Mouse (Mus musculus) lung, embryonic 14.5 days (tissue): ENCODE data around the gene Tgif2. TPM values are rescaled to one million over a fixed set of nuclear protein-coding genes. Genes with fewer than 3 reads are reported as not detected.
A peak's percentile ranks its signal among the peaks of the same experiment; 100 is the strongest.

Experiments
- ATAC-seq: fragments of 200-750 bp; cut with Nextera tagmentation; 2 replicates; pipeline ENCODE4 v1.8.0; 2017; ENCODE audit warnings: mild to moderate bottlenecking, moderate TSS enrichment, moderate library complexity; ENCODE audit not compliant: insufficient read depth
- DNase-seq: peaks from one replicate; pipeline ENCODE4 v3.0.0-alpha.2; 2015
- H3K27ac ChIP-seq: fragments of 300-500 bp; sonication (generic); 2 replicates; pipeline ENCODE4 v1.5.1; 2014; ENCODE audit warnings: low read depth, mild to moderate bottlenecking, moderate library complexity
- H3K27me3 ChIP-seq: fragments of 300-500 bp; sonication (generic); 2 replicates; pipeline ENCODE4 v1.6.1; 2014; ENCODE audit warnings: low read length, control low read depth; ENCODE audit not compliant: insufficient read depth
- H3K36me3 ChIP-seq: fragments of 300-500 bp; sonication (generic); 2 replicates; pipeline ENCODE4 v1.6.1; 2014; ENCODE audit warnings: control low read depth; ENCODE audit not compliant: insufficient read depth
- H3K4me1 ChIP-seq: fragments of 300-500 bp; sonication (generic); 2 replicates; pipeline ENCODE4 v1.6.1; 2014; ENCODE audit warnings: antibody characterized with exemption, control low read depth; ENCODE audit not compliant: insufficient read depth
- H3K4me2 ChIP-seq: fragments of 300-500 bp; sonication (generic); 2 replicates; pipeline ENCODE4 v1.6.1; 2014; ENCODE audit warnings: mild to moderate bottlenecking
- H3K4me3 ChIP-seq: fragments of 300-500 bp; sonication (generic); 2 replicates; pipeline ENCODE4 v1.5.1; 2014; ENCODE audit warnings: low read depth, low read length
- H3K9ac ChIP-seq: fragments of 300-500 bp; sonication (generic); 2 replicates; pipeline ENCODE4 v1.6.1; 2014
- H3K9me3 ChIP-seq: fragments of 300-500 bp; sonication (generic); 2 replicates; pipeline ENCODE4 v1.6.1; 2016; ENCODE audit warnings: low read depth, low read length, control low read depth
- CTCF ChIP-seq: IDR thresholded peaks from 2 replicates; pipeline ENCODE4 v1.5.1; 2016; ENCODE audit warnings: antibody characterized with exemption, low read depth
- WGBS: fragments of 180-500 bp; shearing (Covaris S2); extraction: QIAGEN DNeasy Blood & Tissue Kit; methylation state at CpG from one replicate; pipeline ENCODE4 v1.1.7; 2014; 5-methylcytosine and 5-hydroxymethylcytosine counted together
- polyA plus RNA-seq: library from polyadenylated mRNA; unstranded; fragments of >200 nt; fragmentation: Nextera tagmentation; extraction: Ambion mirVana; gene quantifications from 2 replicates; pipeline ENCODE4 v1.2.1, GENCODE M21; 2014

Tgif2 gene
- polyA plus RNA-seq, 1 experiment from 2014 or later, result 75.1 TPM

DNA sequence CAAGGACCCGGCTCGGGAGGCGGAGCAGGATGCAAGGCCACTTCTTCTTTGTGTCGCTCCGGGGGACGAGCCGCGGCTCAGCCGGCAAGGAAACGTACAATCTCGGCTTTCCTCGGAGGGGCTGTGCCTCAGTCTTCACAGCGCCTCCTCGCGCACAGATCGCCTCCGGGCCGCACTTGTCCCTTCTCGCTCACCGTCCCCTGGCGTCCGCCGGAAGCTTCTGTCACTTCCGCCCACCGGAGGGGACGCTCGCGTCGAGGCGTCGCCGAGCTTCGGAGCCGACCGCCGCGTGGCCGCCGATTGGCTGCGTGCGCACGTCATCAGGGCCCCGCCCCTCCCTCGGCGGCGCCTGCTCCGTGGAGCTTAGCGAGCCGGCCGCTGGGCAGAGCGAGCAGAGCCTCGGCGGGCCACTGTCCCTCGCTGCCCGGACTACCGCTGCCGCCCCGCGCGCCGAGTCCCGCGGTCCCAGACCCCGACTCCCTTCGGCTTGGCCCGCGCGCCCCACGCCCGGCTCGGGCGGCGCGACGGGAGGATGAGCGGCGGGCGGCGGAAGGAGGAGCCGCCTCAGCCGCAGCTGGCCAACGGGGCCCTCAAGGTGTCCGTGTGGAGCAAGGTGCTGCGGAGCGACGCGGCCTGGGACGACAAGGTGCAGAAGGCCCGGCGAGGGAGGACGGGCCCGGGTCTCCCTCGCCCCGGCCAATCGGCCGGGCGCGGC lies 23.1 kb downstream of the Tgif2 start, which contains the start of gene Rab5if:
Rab5if (plus strand) TSS at position 357 of the 715 bp plus-strand sequence.
- H3K4me1 ChIP-seq, result peaks cover 6% of the 10 kb centered on the region; the same call in 1 of the 2 replicates
- peak within 1 kb of the TSS; percentile 100 for H3K4me3 ChIP-seq
- peak within 1 kb of the TSS; percentile 97 for H3K27ac ChIP-seq
- H3K4me2 ChIP-seq, result peak within 1 kb of the TSS; percentile 84
- peaks cover 41% of the 10 kb centered on the region for H3K36me3 ChIP-seq
- DNase-seq, result peak; percentile 99
- ATAC-seq, result peak; percentile 96
- no peaks in the 10 kb centered on the region for H3K27me3 ChIP-seq
- H3K9ac ChIP-seq, result peak within 1 kb of the TSS; percentile 96
- WGBS, result under 1% methylated on average over 94 of the region's 98 CpGs
- TF ChIP-seq CTCF, result peak; percentile 77
- no peaks in the 10 kb centered on the region for H3K9me3 ChIP-seq

DNA sequence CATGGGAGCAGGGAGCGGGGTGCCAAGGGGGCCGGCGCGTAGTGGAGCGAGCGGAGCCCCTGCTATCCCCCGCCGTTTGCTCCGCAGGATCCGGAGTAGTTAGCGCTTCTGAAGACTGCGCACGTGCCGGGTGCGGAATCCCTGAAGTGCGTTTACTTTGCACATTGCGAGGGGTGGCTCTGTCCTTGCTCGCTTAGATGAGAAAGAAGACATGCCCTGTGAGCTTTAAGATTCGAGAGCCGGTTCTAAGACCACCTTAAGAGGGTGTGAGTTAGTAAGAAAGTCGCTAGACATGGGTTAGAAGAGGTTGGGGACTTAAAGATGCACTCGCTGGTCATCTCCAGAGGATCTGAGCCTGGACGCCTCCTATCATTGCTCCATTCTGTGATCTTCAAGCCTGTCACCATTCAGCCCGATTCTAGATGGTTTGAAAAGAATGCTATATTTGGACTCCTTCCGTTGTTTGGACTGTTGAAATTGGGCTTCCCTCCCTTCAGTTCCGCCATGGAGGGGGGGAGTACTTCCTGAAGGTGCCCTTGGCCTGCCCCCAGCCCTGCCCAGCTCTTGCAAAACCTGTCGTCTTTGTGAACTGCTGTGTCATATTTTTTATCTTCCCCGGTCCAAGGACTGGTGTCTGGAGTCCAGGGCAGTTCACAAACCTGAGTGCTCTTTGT lies 23.8 kb downstream of the Tgif2 start:
- DNase-seq (peak; percentile 61), ATAC-seq (peak; percentile 45)
- Histone ChIP-seq H3K4me2 (peak overlapping the region; percentile 78), H3K4me1 (peaks cover 5% of the 10 kb centered on the region; the same call in 1 of the 2 replicates), H3K4me3 (peak overlapping the region; percentile 100), H3K27me3 (no peaks in the 10 kb centered on the region), H3K9ac (peak overlapping the region; percentile 96), H3K36me3 (peaks cover 43% of the 10 kb centered on the region), H3K9me3 (no peaks in the 10 kb centered on the region), H3K27ac (peak overlapping the region; percentile 97)
- no peak for TF ChIP-seq CTCF
- under 1% methylated on average over 28 of the region's 28 CpGs for WGBS

DNA sequence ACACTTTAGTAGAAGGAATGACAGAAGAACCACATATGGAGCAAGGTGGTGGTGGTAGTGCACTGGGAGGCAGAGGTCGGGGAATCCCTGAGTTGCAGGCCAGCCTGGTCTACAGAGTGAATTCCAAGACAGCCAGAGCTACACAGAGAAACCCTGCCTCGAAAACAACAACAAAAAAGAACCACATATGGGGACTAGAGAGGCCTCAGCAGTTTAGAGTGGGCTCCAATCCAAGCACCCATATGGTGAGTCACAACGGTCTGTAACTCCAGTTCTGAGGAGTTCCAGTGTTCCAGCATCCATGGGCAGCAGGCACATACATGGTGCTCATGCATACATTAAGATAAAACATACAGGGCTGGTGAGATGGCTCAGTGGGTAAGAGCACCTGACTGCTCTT lies 24.7 kb downstream of the Tgif2 start:
- Histone ChIP-seq H3K9ac (0 out of 2 replicates have a peak overlapping the region, but pooled peaks have one; percentile 96), H3K4me1 (peaks cover 5% of the 10 kb centered on the region; the same call in 1 of the 2 replicates), H3K27ac (no peak overlapping the region), H3K27me3 (no peaks in the 10 kb centered on the region), H3K4me2 (peak overlapping the region; percentile 78), H3K36me3 (peaks cover 49% of the 10 kb centered on the region), H3K4me3 (peak overlapping the region; percentile 100), H3K9me3 (no peaks in the 10 kb centered on the region)
- WGBS, result 84% methylated on average over 3 of the region's 3 CpGs
- TF ChIP-seq CTCF, result no peak
- no peak for ATAC-seq
- no peak for DNase-seq

DNA sequence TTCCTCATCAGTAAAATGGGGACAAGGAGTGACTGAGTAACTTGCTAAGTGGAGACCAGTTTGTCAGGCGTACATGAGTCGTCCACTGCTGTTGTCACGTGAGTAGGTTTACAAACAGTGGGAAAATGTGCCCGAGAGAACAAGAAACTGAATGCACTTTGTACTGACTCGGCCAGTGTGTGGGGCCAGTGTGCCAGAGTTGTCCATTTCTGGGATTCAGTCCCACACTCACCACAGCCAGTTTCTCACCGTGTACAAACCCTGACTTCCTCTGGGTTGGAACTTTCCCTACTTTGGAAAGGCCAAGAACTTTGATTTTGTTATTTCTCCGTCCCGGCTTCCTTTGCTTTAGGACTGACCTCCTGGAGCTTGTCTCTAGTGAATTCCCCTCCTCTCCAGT lies 29.2 kb downstream of the Tgif2 start:
- Histone ChIP-seq H3K4me1 (peaks cover 6% of the 10 kb centered on the region; the same call in 1 of the 2 replicates), H3K36me3 (peaks cover 92% of the 10 kb centered on the region), H3K4me2 (no peak overlapping the region), H3K9me3 (no peaks in the 10 kb centered on the region), H3K9ac (no peak overlapping the region), H3K4me3 (no peak overlapping the region), H3K27me3 (no peaks in the 10 kb centered on the region), H3K27ac (no peak overlapping the region)
- ATAC-seq (no peak), DNase-seq (no peak)
- 72% methylated on average over 8 of the region's 8 CpGs for WGBS
- TF ChIP-seq CTCF, result no peak

DNA sequence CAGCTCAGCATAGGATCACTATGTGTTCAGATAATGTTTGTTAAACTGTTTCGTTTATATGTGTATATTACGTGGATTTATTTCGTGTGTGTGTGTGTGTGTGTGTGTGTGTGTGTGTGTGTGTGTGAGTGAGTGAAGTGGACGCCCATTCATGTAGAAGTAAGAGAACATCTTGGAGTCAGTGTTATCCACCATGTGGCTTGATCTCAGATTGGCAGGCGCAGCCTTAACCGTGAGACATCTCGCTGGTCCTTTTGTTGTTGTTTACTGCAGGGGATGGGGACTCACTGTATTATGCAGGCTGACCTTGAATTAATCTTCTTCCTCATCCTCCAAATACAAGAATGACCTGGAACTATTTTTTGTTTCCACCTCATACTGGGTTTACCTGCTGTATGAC lies 29.7 kb downstream of the Tgif2 start:
- ATAC-seq (no peak), DNase-seq (no peak)
- Histone ChIP-seq H3K27me3 (no peaks in the 10 kb centered on the region), H3K36me3 (peaks cover 95% of the 10 kb centered on the region), H3K4me3 (no peak overlapping the region), H3K9ac (no peak overlapping the region), H3K4me2 (no peak overlapping the region), H3K27ac (no peak overlapping the region), H3K9me3 (no peaks in the 10 kb centered on the region), H3K4me1 (peaks cover 3% of the 10 kb centered on the region; the same call in 1 of the 2 replicates)
- WGBS, result 76% methylated on average over 7 of the region's 7 CpGs
- no peak for TF ChIP-seq CTCF

DNA sequence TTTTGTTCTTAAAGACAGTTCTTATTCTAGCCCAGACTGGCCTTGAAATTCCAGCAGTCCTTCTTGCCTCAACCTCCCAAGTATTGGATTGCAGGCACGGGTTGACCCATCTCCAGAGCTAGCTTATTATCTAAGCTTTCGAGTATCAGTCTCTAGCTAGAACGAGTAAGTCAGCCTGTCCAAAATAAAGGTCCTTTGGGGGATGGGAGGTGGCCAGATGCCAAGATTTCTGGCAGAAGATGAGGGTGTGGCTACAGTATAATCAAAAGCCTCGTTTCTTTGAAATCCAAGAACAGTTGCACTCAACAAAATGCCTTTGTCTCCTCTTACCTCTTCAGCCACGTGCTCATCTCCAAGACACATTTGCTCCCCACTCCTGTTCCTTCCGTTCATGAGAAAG lies 30.7 kb downstream of the Tgif2 start:
- ATAC-seq (no peak), DNase-seq (peak; percentile 63)
- 24% methylated on average over 6 of the region's 6 CpGs for WGBS
- peaks cover 95% of the 10 kb centered on the region for H3K36me3 ChIP-seq
- peaks cover 3% of the 10 kb centered on the region; the same call in 1 of the 2 replicates for H3K4me1 ChIP-seq
- no peak overlapping the region for H3K4me2 ChIP-seq
- TF ChIP-seq CTCF, result no peak
- no peaks in the 10 kb centered on the region for H3K27me3 ChIP-seq
- no peak overlapping the region for H3K9ac ChIP-seq
- H3K9me3 ChIP-seq, result no peaks in the 10 kb centered on the region
- no peak overlapping the region for H3K4me3 ChIP-seq
- H3K27ac ChIP-seq, result no peak overlapping the region

DNA sequence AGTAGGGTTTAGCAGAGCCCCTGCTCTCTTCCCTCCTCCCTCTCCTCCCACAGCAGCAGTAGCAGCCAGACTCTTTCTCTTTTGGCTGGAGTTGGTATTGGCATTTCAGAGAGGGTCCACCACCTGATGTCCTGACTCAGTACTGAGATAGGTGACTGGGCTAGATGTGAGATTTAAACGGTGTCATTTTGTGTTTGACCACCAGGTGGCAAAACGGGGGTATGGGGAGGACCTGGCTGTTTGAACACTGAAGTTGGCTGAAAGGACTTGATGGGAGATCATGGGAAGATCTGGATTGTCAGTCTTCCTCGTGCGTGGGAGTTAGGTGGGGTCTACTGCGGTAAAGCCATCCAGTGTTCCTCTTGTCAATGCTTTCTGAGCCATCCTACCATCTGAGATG lies 33.8 kb downstream of the Tgif2 start:
- DNase-seq (peak; percentile 86), ATAC-seq (0 out of 2 replicates have a peak, but pooled peaks have one; percentile 23)
- WGBS, result 29% methylated on average over 5 of the region's 5 CpGs
- Histone ChIP-seq H3K4me1 (peaks cover 7% of the 10 kb centered on the region), H3K4me3 (no peak overlapping the region), H3K27ac (no peak overlapping the region), H3K36me3 (peaks cover 67% of the 10 kb centered on the region), H3K4me2 (no peak overlapping the region), H3K9me3 (no peaks in the 10 kb centered on the region), H3K27me3 (no peaks in the 10 kb centered on the region), H3K9ac (no peak overlapping the region)
- TF ChIP-seq CTCF, result peak; percentile 87
